Mouse (Mus musculus): ENCODE results near the gene Iscu.

DNA sequence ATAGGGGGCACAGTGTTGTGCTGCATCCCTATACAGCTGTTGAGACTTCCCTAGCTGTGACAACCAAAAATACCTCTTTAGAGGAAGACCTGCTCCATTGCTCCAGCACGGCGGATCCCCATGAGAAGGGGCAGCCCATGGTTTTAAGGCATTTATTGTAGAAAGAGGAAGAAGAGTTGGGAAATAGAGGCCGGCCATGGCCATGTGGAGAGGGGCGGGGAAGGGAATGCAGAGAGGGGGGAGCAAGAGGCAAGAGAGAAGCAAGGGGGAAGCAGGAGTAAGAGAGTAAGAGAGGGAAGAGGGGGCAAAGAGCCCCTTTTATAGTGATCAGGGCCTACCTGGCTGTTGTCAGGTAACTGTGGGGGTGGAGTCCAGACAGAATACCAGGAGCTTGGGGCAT is 37.6 kb downstream of the Iscu start:
- TF ChIP-seq POLR2A (IDR thresholded peaks at IDR 0.05; ENCODE audit: borderline replicate concordance, extremely low read depth, low read depth, low read length) (no peak), CTCF (IDR thresholded peaks at IDR 0.05; ENCODE audit: insufficient read depth, low read length) (no peak)

Data from lung, adult 2 months (tissue).